Mouse (Mus musculus) embryonic facial prominence, embryonic 15.5 days (tissue): ENCODE measurements around the gene Ghrh. TPM values are rescaled to one million over a fixed set of nuclear protein-coding genes. Genes with fewer than 3 reads are reported as not detected.
A peak's percentile ranks its signal among the peaks of the same experiment; 100 is the strongest.
"Not testable (repeated sequence)": the region's sequence is repeated elsewhere in the genome, so short reads cannot be mapped to it uniquely, and the experiment has no call there.

Source experiments
- ATAC-seq: fragments of 200-750 bp; cut with Nextera tagmentation; 2 replicates; pipeline ENCODE4 v1.8.0; 2017; ENCODE audit warnings: low read depth, moderate TSS enrichment; ENCODE audit not compliant: insufficient number of reproducible peaks, low FRiP score, low TSS enrichment
- H3K27ac ChIP-seq: fragments of 300-500 bp; sonication (generic); replicated peaks from 2 replicates; pipeline ENCODE4 v1.5.1; 2015; ENCODE audit warnings: mild to moderate bottlenecking, inconsistent platforms
- H3K27me3 ChIP-seq: fragments of 300-500 bp; sonication (generic); 2 replicates; pipeline ENCODE4 v1.6.1; 2015; ENCODE audit warnings: inconsistent platforms
- H3K36me3 ChIP-seq: fragments of 300-500 bp; sonication (generic); 2 replicates; pipeline ENCODE4 v1.6.1; 2015; ENCODE audit warnings: mild to moderate bottlenecking, inconsistent platforms
- H3K4me1 ChIP-seq: fragments of 300-500 bp; sonication (generic); 2 replicates; pipeline ENCODE4 v1.6.1; 2015; ENCODE audit warnings: inconsistent platforms
- H3K4me2 ChIP-seq: fragments of 300-500 bp; sonication (generic); replicated peaks from 2 replicates; pipeline ENCODE4 v1.6.1; 2015; ENCODE audit warnings: mild to moderate bottlenecking, inconsistent platforms
- H3K4me3 ChIP-seq: fragments of 300-500 bp; sonication (generic); replicated peaks from 2 replicates; pipeline ENCODE4 v1.5.1; 2015; ENCODE audit warnings: mild to moderate bottlenecking, inconsistent platforms
- H3K9ac ChIP-seq: fragments of 300-500 bp; sonication (generic); 2 replicates; pipeline ENCODE4 v1.6.1; 2015; ENCODE audit warnings: inconsistent platforms
- H3K9me3 ChIP-seq: fragments of 300-500 bp; sonication (generic); replicated peaks from 2 replicates; pipeline ENCODE4 v1.6.1; 2016; ENCODE audit warnings: inconsistent platforms
- WGBS: fragments of 180-500 bp; shearing (Covaris S2); methylation state at CpG from one replicate; pipeline ENCODE4 v1.1.7; 2015; 5-methylcytosine and 5-hydroxymethylcytosine counted together
- polyA plus RNA-seq: library from polyadenylated mRNA; unstranded; fragments of >200 nt; fragmentation: Nextera tagmentation; extraction: Ambion mirVana; gene quantifications from 2 replicates; pipeline ENCODE4 v1.2.1, GENCODE M21; 2015

Gene Ghrh
- polyA plus RNA-seq = not detected in 2 replicates

GRCm38 (mm10) chr2:157347361-157348159 lies at the start of gene Ghrh:
TSS of gene Ghrh (minus strand) at chr2:157347506.
- 0 out of 2 replicates have a peak within 1 kb of the TSS, but pooled peaks have one; percentile 10 for H3K4me2 ChIP-seq
- H3K9me3 ChIP-seq = no peaks in the 10 kb centered on the region
- 58% methylated on average over 26 of the region's 26 CpGs for WGBS
- ATAC-seq = peak; percentile 68; the same call in 1 of the 2 replicates
- no peaks in the 10 kb centered on the region for H3K36me3 ChIP-seq
- no peak within 1 kb of the TSS for H3K9ac ChIP-seq
- no peak within 1 kb of the TSS for H3K4me3 ChIP-seq
- no peaks in the 10 kb centered on the region for H3K27me3 ChIP-seq
- peaks cover 11% of the 10 kb centered on the region for H3K4me1 ChIP-seq
- H3K27ac ChIP-seq = peak within 1 kb of the TSS; percentile 75

GRCm38 (mm10) chr2:157395960-157396359 lies 48.7 kb upstream of the Ghrh start:
- Histone ChIP-seq H3K9me3 (no peaks in the 10 kb centered on the region), H3K9ac (no peak overlapping the region), H3K27ac (no peak overlapping the region), H3K27me3 (no peaks in the 10 kb centered on the region), H3K4me1 (no peaks in the 10 kb centered on the region), H3K4me3 (no peak overlapping the region), H3K36me3 (peaks cover 33% of the 10 kb centered on the region), H3K4me2 (no peak overlapping the region)
- 32% methylated on average over 13 of the region's 13 CpGs for WGBS
- ATAC-seq = no peak

GRCm38 (mm10) chr2:157395371-157395770 lies 48.1 kb upstream of the Ghrh start:
- H3K27ac ChIP-seq = no peak overlapping the region
- H3K9me3 ChIP-seq = no peaks in the 10 kb centered on the region
- H3K27me3 ChIP-seq = no peaks in the 10 kb centered on the region
- no peak for ATAC-seq
- H3K9ac ChIP-seq = no peak overlapping the region
- 67% methylated on average over 5 of the region's 5 CpGs for WGBS
- no peak overlapping the region for H3K4me2 ChIP-seq
- no peak overlapping the region for H3K4me3 ChIP-seq
- no peaks in the 10 kb centered on the region for H3K4me1 ChIP-seq
- peaks cover 33% of the 10 kb centered on the region for H3K36me3 ChIP-seq

- Histone ChIP-seq H3K4me3 (no peak overlapping the region), H3K36me3 (peaks cover 33% of the 10 kb centered on the region), H3K4me1 (no peaks in the 10 kb centered on the region), H3K9ac (no peak overlapping the region), H3K9me3 (no peaks in the 10 kb centered on the region), H3K27ac (no peak overlapping the region), H3K4me2 (no peak overlapping the region), H3K27me3 (no peaks in the 10 kb centered on the region)
- WGBS = 67% methylated on average over 6 of the region's 6 CpGs
- no peak for ATAC-seq
These were observed 47.6 kb upstream of the Ghrh start for GRCm38 (mm10) chr2:157394868-157395267.

- Histone ChIP-seq H3K9ac (no peak overlapping the region), H3K4me3 (no peak overlapping the region), H3K27me3 (no peaks in the 10 kb centered on the region), H3K9me3 (no peaks in the 10 kb centered on the region), H3K27ac (no peak overlapping the region), H3K4me1 (no peaks in the 10 kb centered on the region), H3K4me2 (no peak overlapping the region), H3K36me3 (peaks cover 31% of the 10 kb centered on the region)
- no peak for ATAC-seq
- WGBS = 95% methylated on average over 4 of the region's 4 CpGs
These were observed 46.2 kb upstream of the Ghrh start for GRCm38 (mm10) chr2:157393549-157393948.

- Histone ChIP-seq H3K27me3 (no peaks in the 10 kb centered on the region), H3K4me2 (no peak overlapping the region), H3K36me3 (peaks cover 21% of the 10 kb centered on the region), H3K4me3 (no peak overlapping the region), H3K4me1 (no peaks in the 10 kb centered on the region), H3K27ac (no peak overlapping the region), H3K9ac (no peak overlapping the region), H3K9me3 (no peaks in the 10 kb centered on the region)
- 86% methylated on average over 2 of the region's 2 CpGs for WGBS
- ATAC-seq = no peak
These were observed 45.0 kb upstream of the Ghrh start for GRCm38 (mm10) chr2:157392331-157392730.

GRCm38 (mm10) chr2:157389591-157389921 lies 42.2 kb upstream of the Ghrh start:
- H3K9ac ChIP-seq = no peak overlapping the region
- no peaks in the 10 kb centered on the region for H3K27me3 ChIP-seq
- no peak overlapping the region for H3K27ac ChIP-seq
- WGBS = 87% methylated on average over 7 of the region's 7 CpGs
- H3K4me3 ChIP-seq = no peak overlapping the region
- ATAC-seq = no peak
- no peaks in the 10 kb centered on the region for H3K9me3 ChIP-seq
- H3K4me1 ChIP-seq = no peaks in the 10 kb centered on the region
- no peak overlapping the region for H3K4me2 ChIP-seq
- 0 out of 2 replicates have a peak, but pooled peaks cover 11% of the 10 kb centered on the region for H3K36me3 ChIP-seq

- 88% methylated on average over 14 of the region's 14 CpGs for WGBS
- not testable (repeated sequence) for H3K9ac ChIP-seq, H3K27me3 ChIP-seq, ATAC-seq, H3K4me1 ChIP-seq, H3K4me3 ChIP-seq, H3K9me3 ChIP-seq, H3K4me2 ChIP-seq, H3K27ac ChIP-seq
- H3K36me3 ChIP-seq = 0 out of 2 replicates have a peak, but pooled peaks cover 12% of the 10 kb centered on the region
These were observed 41.7 kb upstream of the Ghrh start for GRCm38 (mm10) chr2:157388901-157389590.

GRCm38 (mm10) chr2:157384836-157385235 lies 37.5 kb upstream of the Ghrh start:
- Histone ChIP-seq H3K27ac (no peak overlapping the region), H3K36me3 (peaks cover 18% of the 10 kb centered on the region; the same call in 1 of the 2 replicates), H3K9ac (no peak overlapping the region), H3K9me3 (no peaks in the 10 kb centered on the region), H3K4me1 (no peaks in the 10 kb centered on the region), H3K27me3 (no peaks in the 10 kb centered on the region), H3K4me2 (no peak overlapping the region), H3K4me3 (no peak overlapping the region)
- no peak for ATAC-seq
- 53% methylated on average over 4 of the region's 4 CpGs for WGBS

GRCm38 (mm10) chr2:157376995-157377394 lies 29.7 kb upstream of the Ghrh start:
- peaks cover 14% of the 10 kb centered on the region for H3K4me1 ChIP-seq
- H3K27ac ChIP-seq = no peak overlapping the region
- peaks cover 11% of the 10 kb centered on the region; the same call in 1 of the 2 replicates for H3K36me3 ChIP-seq
- no peak overlapping the region for H3K4me3 ChIP-seq
- ATAC-seq = no peak
- no peaks in the 10 kb centered on the region for H3K9me3 ChIP-seq
- 44% methylated on average over 3 of the region's 3 CpGs for WGBS
- no peaks in the 10 kb centered on the region for H3K27me3 ChIP-seq
- no peak overlapping the region for H3K9ac ChIP-seq
- no peak overlapping the region for H3K4me2 ChIP-seq

- Histone ChIP-seq H3K4me1 (peaks cover 14% of the 10 kb centered on the region), H3K9ac (no peak overlapping the region), H3K9me3 (no peaks in the 10 kb centered on the region), H3K4me2 (no peak overlapping the region), H3K36me3 (peaks cover 11% of the 10 kb centered on the region; the same call in 1 of the 2 replicates), H3K27me3 (no peaks in the 10 kb centered on the region), H3K27ac (no peak overlapping the region), H3K4me3 (no peak overlapping the region)
- WGBS = 29% methylated on average over 14 of the region's 14 CpGs
- ATAC-seq = no peak
These were observed 28.8 kb upstream of the Ghrh start for GRCm38 (mm10) chr2:157375794-157376757.
